Mouse (Mus musculus): ENCODE results near the gene Lama1. TPM values are rescaled to one million over a fixed set of nuclear protein-coding genes. Genes with fewer than 3 reads are reported as not detected.
A peak's percentile ranks its signal among the peaks of the same experiment; 100 is the strongest.
"Not testable (repeated sequence)": the region's sequence is repeated elsewhere in the genome, so short reads cannot be mapped to it uniquely, and the experiment has no call there.

The Lama1 gene
- total and polyA plus RNA-seq, 3 experiments = 7.5 to 10.6 (median 8.1) TPM

DNA sequence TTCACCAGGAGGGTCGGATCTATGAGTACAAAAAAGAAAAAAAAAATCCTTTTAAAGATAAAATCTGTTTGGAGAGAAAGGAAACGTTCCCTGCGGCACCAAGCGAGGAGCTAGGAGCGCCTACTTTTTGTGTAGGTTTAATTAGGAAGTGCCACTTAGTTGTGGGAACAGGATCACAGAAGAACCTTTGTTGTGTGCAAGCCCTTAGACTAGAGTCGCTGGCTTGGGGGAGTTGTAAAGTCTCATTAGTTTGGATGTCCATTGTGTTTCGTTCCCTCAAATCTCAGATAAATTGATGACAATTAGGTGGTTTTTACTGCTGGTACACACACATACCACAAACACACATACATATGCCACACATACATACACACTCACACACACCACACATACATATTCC, 25.0 kb downstream of the Lama1 start:
- no peak for DNase-seq

GRCm38 (mm10) chr17:67722578-67722977, 25.5 kb downstream of the Lama1 start:
- no peak for DNase-seq

GRCm38 (mm10) chr17:67723175-67724067, 26.4 kb downstream of the Lama1 start:
- no peak for DNase-seq

DNA sequence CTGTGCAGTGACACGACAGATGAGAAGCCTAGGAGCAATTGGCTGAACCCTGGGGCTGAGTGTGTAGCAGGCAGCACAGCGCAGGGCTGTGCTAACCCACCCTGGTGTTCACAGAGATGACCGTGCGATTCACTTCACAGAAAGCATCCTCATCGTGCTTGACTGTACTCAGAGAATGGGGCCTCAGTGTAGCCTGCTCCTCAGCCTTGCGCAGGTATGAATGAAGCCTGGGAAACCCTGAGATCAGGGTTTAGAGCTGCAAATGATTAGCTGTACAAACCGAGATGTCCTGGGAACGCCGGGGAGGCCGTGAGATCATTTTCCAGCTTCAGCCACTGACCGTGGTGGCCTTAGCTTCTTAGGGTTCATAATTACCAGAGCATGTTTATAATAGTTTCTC, 29.5 kb downstream of the Lama1 start:
- DNase-seq = no peak

- no peak for DNase-seq
These were observed 31.7 kb downstream of the Lama1 start for GRCm38 (mm10) chr17:67728751-67729150.

GRCm38 (mm10) chr17:67731096-67731495, 34.0 kb downstream of the Lama1 start:
- DNase-seq = no peak

- peak; percentile 36 for DNase-seq
These were observed 34.9 kb downstream of the Lama1 start for GRCm38 (mm10) chr17:67731964-67732363.

- DNase-seq = peak; percentile 35
These were observed 36.5 kb downstream of the Lama1 start for GRCm38 (mm10) chr17:67733516-67733915.

- no peak for DNase-seq
These were observed 38.7 kb downstream of the Lama1 start for GRCm38 (mm10) chr17:67735722-67736121.

DNA sequence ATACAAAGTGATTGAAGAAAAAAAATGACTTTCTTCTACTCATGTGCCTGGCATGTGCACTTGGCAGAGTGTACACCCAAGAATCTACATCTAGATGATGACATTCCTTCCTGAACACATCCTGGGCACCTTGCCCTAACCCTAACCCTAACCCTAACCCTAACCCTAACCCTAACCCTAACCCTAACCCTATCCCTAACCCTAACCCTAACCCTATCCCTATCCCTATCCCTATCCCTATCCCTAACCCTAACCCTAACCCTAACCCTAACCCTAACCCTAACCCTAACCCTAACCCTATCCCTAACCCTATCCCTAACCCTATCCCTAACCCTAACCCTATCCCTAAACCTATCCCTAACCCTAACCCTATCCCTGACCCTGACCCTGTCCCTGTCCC, 44.2 kb downstream of the Lama1 start:
- not testable (repeated sequence) for DNase-seq

DNA sequence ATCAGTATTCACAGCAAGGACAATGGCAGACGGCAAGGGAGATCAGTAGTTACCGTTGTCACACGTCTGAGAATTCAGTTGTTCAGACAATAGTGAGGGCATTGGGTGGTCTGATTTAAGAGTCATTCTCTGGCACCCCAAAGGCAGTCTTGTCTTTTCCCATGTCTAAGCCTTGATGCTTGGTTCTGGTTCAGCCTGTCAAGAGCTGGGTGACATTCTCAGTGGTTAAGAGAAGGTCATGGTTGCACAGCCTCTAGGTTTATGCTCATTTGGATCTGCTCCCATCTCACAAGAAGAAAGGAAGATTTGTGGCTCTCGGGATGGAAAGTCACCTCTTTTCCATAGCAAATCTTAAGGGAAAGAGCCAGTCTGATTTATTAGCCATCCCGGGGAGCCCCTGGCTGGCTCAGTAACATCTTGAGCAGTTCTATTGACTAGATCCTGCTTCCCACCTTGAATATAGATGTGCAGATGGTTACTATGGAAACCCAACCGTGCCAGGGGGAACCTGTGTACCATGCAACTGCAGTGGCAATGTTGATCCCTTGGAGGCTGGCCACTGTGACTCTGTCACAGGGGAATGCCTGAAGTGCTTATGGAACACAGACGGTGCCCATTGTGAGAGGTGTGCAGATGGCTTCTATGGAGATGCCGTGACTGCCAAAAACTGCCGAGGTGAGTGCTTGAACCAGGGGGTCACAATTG, 67.3 kb downstream of the Lama1 start:
- no peak for DNase-seq

GRCm38 (mm10) chr17:67773608-67774007, 76.5 kb downstream of the Lama1 start:
- DNase-seq = no peak

GRCm38 (mm10) chr17:67776764-67777163, 79.7 kb downstream of the Lama1 start:
- DNase-seq = peak; percentile 8

GRCm38 (mm10) chr17:67779812-67780211, 82.8 kb downstream of the Lama1 start:
- no peak for DNase-seq

GRCm38 (mm10) chr17:67791091-67791490, 94.0 kb downstream of the Lama1 start:
- no peak for DNase-seq

- no peak for DNase-seq
These were observed 112.1 kb downstream of the Lama1 start for GRCm38 (mm10) chr17:67809171-67809570.

- no peak for DNase-seq
These were observed 116.6 kb downstream of the Lama1 start for GRCm38 (mm10) chr17:67813666-67814065.

- DNase-seq = no peak
These were observed 118.7 kb downstream of the Lama1 start for GRCm38 (mm10) chr17:67815720-67816119.

DNA sequence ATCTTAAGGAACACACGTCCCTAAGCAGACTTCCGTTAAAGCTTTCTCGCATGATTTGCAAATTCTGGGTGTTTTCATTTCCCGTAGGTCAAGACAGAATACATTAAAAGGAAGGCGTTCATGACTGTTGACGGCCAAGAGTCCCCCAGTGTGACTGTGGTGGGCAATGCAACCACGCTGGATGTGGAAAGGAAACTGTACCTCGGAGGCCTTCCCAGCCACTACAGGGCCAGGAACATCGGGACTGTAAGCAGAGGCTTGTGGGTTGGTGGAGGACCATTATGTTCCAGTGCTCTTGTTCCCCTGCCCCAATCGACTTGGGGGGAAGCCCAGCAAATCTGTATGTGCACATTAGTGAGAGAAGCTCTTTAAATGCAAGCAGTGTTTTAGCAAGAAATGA, 119.9 kb downstream of the Lama1 start:
- DNase-seq = no peak

GRCm38 (mm10) chr17:67827431-67827830, 130.4 kb downstream of the Lama1 start:
- DNase-seq = no peak

GRCm38 (mm10) chr17:67836146-67836895, 139.3 kb downstream of the Lama1 start:
- no peak for DNase-seq

DNA sequence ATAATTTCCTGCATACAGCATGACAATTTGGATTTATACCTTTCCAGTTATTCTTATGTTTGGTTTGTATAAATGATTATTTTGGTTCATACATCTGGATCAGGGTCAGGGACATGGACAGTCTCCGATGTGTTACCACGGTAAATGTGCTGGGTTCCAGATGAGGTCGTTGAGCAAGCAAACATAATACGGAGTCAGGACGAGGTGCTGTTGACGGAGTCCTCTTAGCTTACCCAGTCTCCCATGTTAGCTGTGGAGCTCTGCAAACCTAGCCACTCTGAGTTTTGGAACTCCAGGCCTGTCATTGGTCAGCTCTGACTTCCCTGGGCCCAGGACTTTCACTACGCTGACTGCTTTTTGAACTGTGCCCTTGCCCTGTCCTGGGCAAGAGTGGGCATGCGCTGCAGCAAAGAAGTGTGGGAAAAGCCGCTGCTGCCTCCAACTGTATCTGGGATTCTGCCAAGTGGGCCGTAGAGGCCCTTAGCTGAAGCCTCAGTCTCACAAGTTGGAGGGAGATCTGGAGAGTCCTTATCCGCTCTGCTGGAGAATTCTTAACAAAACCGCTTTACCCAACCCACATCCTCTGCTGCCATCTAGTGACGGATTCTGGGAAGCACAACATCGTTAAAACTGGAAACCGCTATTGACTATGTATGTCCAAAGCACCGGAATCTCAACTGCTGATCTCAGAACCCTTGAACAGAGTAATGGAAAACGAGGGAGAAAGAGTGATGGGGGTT, 140.5 kb downstream of the Lama1 start:
- peak; percentile 67 for DNase-seq
